Mouse (Mus musculus): ENCODE data around the gene Siva1. TPM values are rescaled to one million over a fixed set of nuclear protein-coding genes. Genes with fewer than 3 reads are reported as not detected.

Gene Siva1
- polyA plus RNA-seq, 1 experiment from 2014 or later, result 274 TPM

- Histone ChIP-seq H3K27me3 (ENCODE audit: control insufficient read depth, insufficient read depth, low read length) (no peaks in the 10 kb centered on the region), H3K4me1 (ENCODE audit: control insufficient read depth, insufficient read depth, low read length) (peaks cover 74% of the 10 kb centered on the region), H3K36me3 (ENCODE audit: control insufficient read depth, insufficient read depth, low read length) (peaks cover 59% of the 10 kb centered on the region), H3K9ac (replicated peaks; ENCODE audit: low read depth, low read length) (no peak overlapping the region), H3K4me2 (replicated peaks; ENCODE audit: low read depth, low read length) (no peak overlapping the region), H3K9me3 (ENCODE audit: control insufficient read depth, low read depth, low read length) (no peaks in the 10 kb centered on the region), H3K4me3 (ENCODE audit: low read depth, low read length) (no peak overlapping the region), H3K27ac (ENCODE audit: low read length) (peak overlapping the region; percentile 22; the same call in 1 of the 2 replicates)
- 38% methylated on average over 2 of the region's 2 CpGs for WGBS
- ATAC-seq (ENCODE audit: insufficient number of reproducible peaks, insufficient read depth, low FRiP score, low read depth), result no peak
These were observed 19.6 kb downstream of the Siva1 start for GRCm38 (mm10) chr12:112664124-112664523.

GRCm38 (mm10) chr12:112664656-112665055 lies 20.2 kb downstream of the Siva1 start:
- H3K36me3 ChIP-seq (ENCODE audit: control insufficient read depth, insufficient read depth, low read length), result peaks cover 59% of the 10 kb centered on the region
- no peaks in the 10 kb centered on the region for H3K27me3 ChIP-seq (ENCODE audit: control insufficient read depth, insufficient read depth, low read length)
- ATAC-seq (ENCODE audit: insufficient number of reproducible peaks, insufficient read depth, low FRiP score, low read depth), result no peak
- WGBS, result 30% methylated on average over 5 of the region's 5 CpGs
- no peaks in the 10 kb centered on the region for H3K9me3 ChIP-seq (ENCODE audit: control insufficient read depth, low read depth, low read length)
- H3K9ac ChIP-seq (replicated peaks; ENCODE audit: low read depth, low read length), result no peak overlapping the region
- H3K4me3 ChIP-seq (ENCODE audit: low read depth, low read length), result no peak overlapping the region
- no peak overlapping the region for H3K4me2 ChIP-seq (replicated peaks; ENCODE audit: low read depth, low read length)
- peaks cover 70% of the 10 kb centered on the region for H3K4me1 ChIP-seq (ENCODE audit: control insufficient read depth, insufficient read depth, low read length)
- H3K27ac ChIP-seq (ENCODE audit: low read length), result peak overlapping the region; percentile 61; the same call in 1 of the 2 replicates

- peak overlapping the region; percentile 0; the same call in 1 of the 2 replicates for H3K4me2 ChIP-seq (replicated peaks; ENCODE audit: low read depth, low read length)
- peak overlapping the region; percentile 61; the same call in 1 of the 2 replicates for H3K27ac ChIP-seq (ENCODE audit: low read length)
- no peak overlapping the region for H3K9ac ChIP-seq (replicated peaks; ENCODE audit: low read depth, low read length)
- peaks cover 65% of the 10 kb centered on the region for H3K36me3 ChIP-seq (ENCODE audit: control insufficient read depth, insufficient read depth, low read length)
- H3K27me3 ChIP-seq (ENCODE audit: control insufficient read depth, insufficient read depth, low read length), result no peaks in the 10 kb centered on the region
- WGBS, result 29% methylated on average over 18 of the region's 18 CpGs
- no peaks in the 10 kb centered on the region for H3K9me3 ChIP-seq (ENCODE audit: control insufficient read depth, low read depth, low read length)
- ATAC-seq (ENCODE audit: insufficient number of reproducible peaks, insufficient read depth, low FRiP score, low read depth), result no peak
- H3K4me3 ChIP-seq (ENCODE audit: low read depth, low read length), result no peak overlapping the region
- H3K4me1 ChIP-seq (ENCODE audit: control insufficient read depth, insufficient read depth, low read length), result peaks cover 66% of the 10 kb centered on the region
These were observed 21.0 kb downstream of the Siva1 start for GRCm38 (mm10) chr12:112665445-112665844.

GRCm38 (mm10) chr12:112665881-112666544 lies 21.5 kb downstream of the Siva1 start:
- WGBS, result 87% methylated on average over 9 of the region's 9 CpGs
- H3K36me3 ChIP-seq (ENCODE audit: control insufficient read depth, insufficient read depth, low read length), result peaks cover 71% of the 10 kb centered on the region
- peaks cover 66% of the 10 kb centered on the region for H3K4me1 ChIP-seq (ENCODE audit: control insufficient read depth, insufficient read depth, low read length)
- H3K27me3 ChIP-seq (ENCODE audit: control insufficient read depth, insufficient read depth, low read length), result no peaks in the 10 kb centered on the region
- ATAC-seq (ENCODE audit: insufficient number of reproducible peaks, insufficient read depth, low FRiP score, low read depth), result no peak
- no peak overlapping the region for H3K4me3 ChIP-seq (ENCODE audit: low read depth, low read length)
- H3K4me2 ChIP-seq (replicated peaks; ENCODE audit: low read depth, low read length), result 0 out of 2 replicates have a peak overlapping the region, but pooled peaks have one; percentile 0
- H3K9me3 ChIP-seq (ENCODE audit: control insufficient read depth, low read depth, low read length), result no peaks in the 10 kb centered on the region
- H3K27ac ChIP-seq (ENCODE audit: low read length), result peak overlapping the region; percentile 61; the same call in 1 of the 2 replicates
- no peak overlapping the region for H3K9ac ChIP-seq (replicated peaks; ENCODE audit: low read depth, low read length)

DNA sequence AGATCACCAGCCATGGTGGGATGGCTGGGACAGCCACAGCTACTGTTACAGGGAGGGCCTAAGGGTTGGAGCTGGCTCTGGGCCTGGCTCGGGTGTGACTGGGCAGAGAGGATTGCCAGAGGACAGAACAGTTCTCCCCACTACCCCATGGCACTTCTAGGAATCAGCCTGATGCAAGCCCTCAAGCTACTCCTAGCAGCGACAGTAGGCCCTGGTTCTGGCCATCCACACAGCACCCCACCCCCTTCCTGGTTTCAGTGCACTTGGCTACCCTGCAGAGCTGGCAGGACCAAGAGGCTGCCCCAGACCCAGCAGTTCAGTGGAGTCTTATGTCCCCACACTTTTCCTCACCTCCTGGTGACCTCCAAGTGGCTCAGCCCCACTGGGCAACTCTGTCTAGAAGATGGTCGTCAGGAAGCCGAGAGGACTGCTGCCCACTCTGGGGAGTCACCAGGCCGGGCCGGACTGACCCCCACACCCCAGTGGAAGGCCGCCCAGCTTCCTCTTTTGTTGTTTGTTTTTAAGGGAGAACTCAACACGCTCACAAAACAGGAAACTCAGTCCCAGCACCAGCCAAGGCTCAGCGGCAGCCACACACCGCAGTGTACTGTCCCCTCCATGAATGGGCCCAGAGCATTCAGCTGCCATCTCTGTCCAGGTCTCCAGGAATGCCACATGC lies 23.3 kb downstream of the Siva1 start:
- peaks cover 65% of the 10 kb centered on the region for H3K4me1 ChIP-seq (ENCODE audit: control insufficient read depth, insufficient read depth, low read length)
- H3K4me3 ChIP-seq (ENCODE audit: low read depth, low read length), result no peak overlapping the region
- no peak overlapping the region for H3K9ac ChIP-seq (replicated peaks; ENCODE audit: low read depth, low read length)
- H3K27me3 ChIP-seq (ENCODE audit: control insufficient read depth, insufficient read depth, low read length), result no peaks in the 10 kb centered on the region
- WGBS, result 83% methylated on average over 10 of the region's 10 CpGs
- H3K9me3 ChIP-seq (ENCODE audit: control insufficient read depth, low read depth, low read length), result no peaks in the 10 kb centered on the region
- H3K27ac ChIP-seq (ENCODE audit: low read length), result peak overlapping the region; percentile 21; the same call in 1 of the 2 replicates
- no peak for ATAC-seq (ENCODE audit: insufficient number of reproducible peaks, insufficient read depth, low FRiP score, low read depth)
- H3K4me2 ChIP-seq (replicated peaks; ENCODE audit: low read depth, low read length), result no peak overlapping the region
- peaks cover 66% of the 10 kb centered on the region for H3K36me3 ChIP-seq (ENCODE audit: control insufficient read depth, insufficient read depth, low read length)

DNA sequence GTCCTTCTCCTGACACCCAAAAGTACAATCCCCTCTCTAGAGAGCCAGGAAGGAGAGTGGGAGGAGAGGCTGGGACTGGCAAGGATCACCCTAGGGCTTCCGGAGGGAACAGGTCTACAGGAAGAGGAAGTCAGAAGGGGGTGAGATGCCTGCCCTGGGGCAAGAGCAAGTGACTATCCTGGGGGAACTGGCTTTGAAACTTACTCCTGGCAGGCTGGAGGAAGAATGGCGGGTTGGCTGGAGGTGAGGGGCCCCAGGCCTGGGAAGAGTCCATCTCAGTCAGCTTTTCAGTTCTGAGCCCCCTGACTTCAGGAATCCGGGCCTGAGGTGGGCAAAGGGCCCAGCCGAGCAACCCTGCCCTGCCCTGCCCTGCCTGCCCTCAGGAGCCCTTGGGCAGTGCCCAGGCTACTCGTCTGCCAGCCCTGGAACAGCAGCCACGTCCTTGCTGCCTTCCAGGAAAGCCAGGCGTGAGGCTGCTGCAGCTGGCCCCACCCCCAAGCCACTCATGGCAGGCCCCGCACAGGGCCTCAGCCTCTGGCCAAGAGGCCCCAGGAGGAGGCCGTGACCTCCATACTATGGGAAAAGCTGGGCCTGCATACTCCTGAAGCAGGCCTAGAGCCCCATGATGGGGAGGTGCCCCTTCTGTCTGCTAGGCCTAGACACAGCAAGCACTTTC lies 26.4 kb downstream of the Siva1 start:
- Histone ChIP-seq H3K4me3 (ENCODE audit: low read depth, low read length) (no peak overlapping the region), H3K9me3 (ENCODE audit: control insufficient read depth, low read depth, low read length) (no peaks in the 10 kb centered on the region), H3K4me2 (replicated peaks; ENCODE audit: low read depth, low read length) (peak overlapping the region; percentile 95; the same call in 1 of the 2 replicates), H3K36me3 (ENCODE audit: control insufficient read depth, insufficient read depth, low read length) (peaks cover 50% of the 10 kb centered on the region), H3K27ac (ENCODE audit: low read length) (no peak overlapping the region; the same call in 1 of the 2 replicates), H3K9ac (replicated peaks; ENCODE audit: low read depth, low read length) (0 out of 2 replicates have a peak overlapping the region, but pooled peaks have one; percentile 22), H3K27me3 (ENCODE audit: control insufficient read depth, insufficient read depth, low read length) (no peaks in the 10 kb centered on the region), H3K4me1 (ENCODE audit: control insufficient read depth, insufficient read depth, low read length) (peaks cover 52% of the 10 kb centered on the region)
- 38% methylated on average over 9 of the region's 9 CpGs for WGBS
- no peak for ATAC-seq (ENCODE audit: insufficient number of reproducible peaks, insufficient read depth, low FRiP score, low read depth)

DNA sequence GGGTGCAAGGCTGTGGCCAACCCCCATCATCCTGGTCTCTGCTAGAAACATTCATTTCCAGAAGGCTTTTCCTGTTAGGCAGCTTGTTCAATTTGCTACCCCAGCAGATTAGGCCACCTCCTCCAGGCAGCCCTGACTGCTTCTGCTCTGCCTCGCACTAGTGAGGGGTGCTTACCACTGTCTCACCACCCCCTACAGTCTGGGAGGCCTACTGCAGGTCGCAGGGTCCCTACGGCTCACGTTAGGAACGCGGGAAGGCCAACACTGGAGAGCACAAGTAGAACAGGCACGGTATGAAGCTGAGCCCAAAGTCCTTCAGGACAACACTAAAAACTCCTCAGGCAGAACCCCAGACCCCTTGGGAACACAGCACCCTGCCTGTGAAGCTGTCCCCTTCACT lies 27.4 kb downstream of the Siva1 start:
- H3K4me1 ChIP-seq (ENCODE audit: control insufficient read depth, insufficient read depth, low read length), result peaks cover 47% of the 10 kb centered on the region
- peaks cover 45% of the 10 kb centered on the region for H3K36me3 ChIP-seq (ENCODE audit: control insufficient read depth, insufficient read depth, low read length)
- no peaks in the 10 kb centered on the region for H3K9me3 ChIP-seq (ENCODE audit: control insufficient read depth, low read depth, low read length)
- H3K27ac ChIP-seq (ENCODE audit: low read length), result no peak overlapping the region; the same call in 1 of the 2 replicates
- WGBS, result 71% methylated on average over 7 of the region's 7 CpGs
- H3K9ac ChIP-seq (replicated peaks; ENCODE audit: low read depth, low read length), result 0 out of 2 replicates have a peak overlapping the region, but pooled peaks have one; percentile 100
- H3K27me3 ChIP-seq (ENCODE audit: control insufficient read depth, insufficient read depth, low read length), result no peaks in the 10 kb centered on the region
- 0 out of 2 replicates have a peak overlapping the region, but pooled peaks have one; percentile 98 for H3K4me3 ChIP-seq (ENCODE audit: low read depth, low read length)
- ATAC-seq (ENCODE audit: insufficient number of reproducible peaks, insufficient read depth, low FRiP score, low read depth), result no peak
- H3K4me2 ChIP-seq (replicated peaks; ENCODE audit: low read depth, low read length), result peak overlapping the region; percentile 95

All from stomach, embryonic 14.5 days (tissue).